ENCODE assay signal across 14 mouse cellular contexts in genomic region chr12:102422623-102423320, GRCm38 (mm10). TPM values are rescaled to one million over a fixed set of nuclear protein-coding genes. Genes with fewer than 3 reads are reported as not detected.
DNase-seq lines count a peak whose midpoint lies in the region; ATAC-seq and TF ChIP-seq lines count a peak whose summit lies in the region.
"Had no signal": no experiment of that assay in that cellular context is flagged by ENCODE, and none has a peak within 500 bp of the region (broad histone marks: within the 10 kb centered on the region; RNA-seq: fewer than 3 reads in every experiment).

No protein-coding gene starts in this region.

- H3K4me2 ChIP-seq in heart, embryonic 12.5 days, result no peak overlapping the region; the same call in 1 of the 2 replicates
- H3K4me2 ChIP-seq in kidney, postnatal 0 days (ENCODE audit: low read length), result no peak overlapping the region
- H3K4me2 ChIP-seq in heart, postnatal 0 days (ENCODE audit: low read depth, low read length), result no peak overlapping the region
- H3K4me2 ChIP-seq: embryonic facial prominence, embryonic 13.5 days; forebrain, embryonic 12.5 days had no signal

- 0 out of 2 replicates have a peak, but pooled peaks have one; percentile 17 for ATAC-seq in heart, embryonic 12.5 days (ENCODE audit: insufficient number of reproducible peaks, low FRiP score)
- ATAC-seq in kidney, postnatal 0 days (replicated peaks; ENCODE audit: low FRiP score, low read depth), result 0 out of 2 replicates have a peak, but pooled peaks have one; percentile 31
- ATAC-seq in heart, postnatal 0 days (ENCODE audit: insufficient read depth, low read depth), result no peak

- no peaks in the 10 kb centered on the region for H3K27me3 ChIP-seq in heart, embryonic 12.5 days (replicated peaks)
- H3K27me3 ChIP-seq in kidney, postnatal 0 days (ENCODE audit: insufficient read depth, low read length), result no peaks in the 10 kb centered on the region
- H3K27me3 ChIP-seq in heart, postnatal 0 days (ENCODE audit: control insufficient read depth, insufficient read depth, low read length), result no peaks in the 10 kb centered on the region
- H3K27me3 ChIP-seq: embryonic facial prominence, embryonic 13.5 days; forebrain, embryonic 12.5 days had no signal

- 67% methylated on average over 11 of the region's 11 CpGs for WGBS in heart, embryonic 12.5 days
- 77% methylated on average over 11 of the region's 11 CpGs for WGBS in kidney, postnatal 0 days
- 63% methylated on average over 11 of the region's 11 CpGs for WGBS in heart, postnatal 0 days

- no peak overlapping the region for H3K9ac ChIP-seq in heart, embryonic 12.5 days
- no peak overlapping the region for H3K9ac ChIP-seq in kidney, postnatal 0 days (ENCODE audit: low read depth, low read length)
- H3K9ac ChIP-seq in heart, postnatal 0 days (replicated peaks; ENCODE audit: low read depth, low read length), result no peak overlapping the region
- H3K9ac ChIP-seq: embryonic facial prominence, embryonic 13.5 days; forebrain, embryonic 12.5 days had no signal

- no peak for DNase-seq in heart, postnatal 4 days
- no peak for DNase-seq in kidney, postnatal 0 days (ENCODE audit: low spot score)
- DNase-seq in kidney, postnatal 14 days, result no peak
- DNase-seq in R1 (ENCODE audit: low read depth, low spot score), result peak; percentile 57
- DNase-seq in heart, postnatal 0 days (ENCODE audit: low spot score), result no peak
- DNase-seq in urinary bladder, postnatal 25 days (ENCODE audit: low spot score), result no peak
- no peak for DNase-seq in adrenal gland, postnatal 36 days
- DNase-seq: adrenal gland, adult 8-10 months; thymus, adult 2 months had no signal

- 0 out of 2 replicates have a peak, but pooled peaks have one; percentile 7 for TF ChIP-seq EP300 in heart, postnatal 0 days (IDR thresholded peaks at IDR 0.05; ENCODE audit: low read depth)

- peak overlapping the region; percentile 86 for H3K27ac ChIP-seq in heart, embryonic 12.5 days (ENCODE audit: poor library complexity, severe bottlenecking)
- H3K27ac ChIP-seq in kidney, postnatal 0 days, result no peak overlapping the region
- peak overlapping the region; percentile 76 for H3K27ac ChIP-seq in heart, postnatal 0 days (ENCODE audit: low read depth)
- H3K27ac ChIP-seq: embryonic facial prominence, embryonic 13.5 days; forebrain, embryonic 12.5 days; midbrain, embryonic 10.5 days had no signal

- peaks cover 55% of the 10 kb centered on the region for H3K4me1 ChIP-seq in heart, embryonic 12.5 days (replicated peaks)
- H3K4me1 ChIP-seq in kidney, postnatal 0 days (replicated peaks; ENCODE audit: insufficient read depth, low read length), result no peaks in the 10 kb centered on the region
- peaks cover 34% of the 10 kb centered on the region for H3K4me1 ChIP-seq in heart, postnatal 0 days (ENCODE audit: control insufficient read depth, insufficient read depth)

- peaks cover 4% of the 10 kb centered on the region for H3K36me3 ChIP-seq in heart, embryonic 12.5 days
- peaks cover 7% of the 10 kb centered on the region; the same call in 1 of the 2 replicates for H3K36me3 ChIP-seq in kidney, postnatal 0 days (ENCODE audit: insufficient read depth, low read length)
- peaks cover 3% of the 10 kb centered on the region; the same call in 1 of the 2 replicates for H3K36me3 ChIP-seq in heart, postnatal 0 days (replicated peaks; ENCODE audit: control insufficient read depth, insufficient read depth, low read length)
- H3K36me3 ChIP-seq: G1E had no signal

- no peak for TF ChIP-seq CTCF in kidney, postnatal 0 days (IDR thresholded peaks at IDR 0.05; ENCODE audit: low read depth)
- TF ChIP-seq CTCF in heart, postnatal 0 days (IDR thresholded peaks at IDR 0.05; ENCODE audit: low read depth), result no peak

- peaks cover 5% of the 10 kb centered on the region; the same call in 1 of the 2 replicates for H3K9me3 ChIP-seq in heart, embryonic 12.5 days (replicated peaks)
- no peaks in the 10 kb centered on the region for H3K9me3 ChIP-seq in kidney, postnatal 0 days (replicated peaks; ENCODE audit: low read length)
- H3K9me3 ChIP-seq in heart, postnatal 0 days (replicated peaks; ENCODE audit: control insufficient read depth, low read length), result no peaks in the 10 kb centered on the region
- H3K9me3 ChIP-seq: embryonic facial prominence, embryonic 13.5 days; forebrain, embryonic 12.5 days; G1E; midbrain, embryonic 10.5 days had no signal

- H3K4me3 ChIP-seq in heart, embryonic 12.5 days, result no peak overlapping the region
- H3K4me3 ChIP-seq in kidney, postnatal 0 days (replicated peaks; ENCODE audit: low read depth, low read length), result no peak overlapping the region
- no peak overlapping the region for H3K4me3 ChIP-seq in heart, postnatal 0 days (ENCODE audit: low read depth, low read length)
- H3K4me3 ChIP-seq: embryonic facial prominence, embryonic 13.5 days; forebrain, embryonic 12.5 days; midbrain, embryonic 10.5 days had no signal

RNA-seq across cellular contexts. Expression of gene Lgmn, which starts 16.8 kb away (rescaled TPM):
- polyA plus RNA-seq in heart, embryonic 12.5 days (2016; fragmentation: Nextera tagmentation; extraction: Ambion mirVana), result 126 and 127 TPM in 2 replicates
- 10 to 100 TPM; 68.9 to 76.9 TPM for total RNA-seq in heart, postnatal 4 days (2021)
- polyA plus RNA-seq in kidney, postnatal 0 days (2015; fragmentation: Nextera tagmentation; extraction: Ambion mirVana), result 286 and 302 TPM in 2 replicates
- total RNA-seq in heart, postnatal 0 days (2014; rRNA removed; ENCODE audit: low replicate concordance), result 97.7 and 118 TPM in 2 replicates
- 94.0 and 96.0 TPM in 2 replicates for polyA plus RNA-seq in heart, postnatal 0 days (2015; fragmentation: Nextera tagmentation; extraction: Ambion mirVana)
- total RNA-seq in adrenal gland, postnatal 36 days (2021), result 100 to 1,000 TPM in 1 of 2 experiments, 10 to 100 TPM in 1; 92.0 to 125 TPM

RNA-seq across cellular contexts. Expression of gene Golga5, which starts 46.2 kb away (rescaled TPM):
- polyA plus RNA-seq in heart, embryonic 12.5 days (2016; fragmentation: Nextera tagmentation; extraction: Ambion mirVana), result 28.8 and 29.0 TPM in 2 replicates
- total RNA-seq in heart, postnatal 4 days (2021), result 10 to 100 TPM; 23.0 to 26.7 TPM
- polyA plus RNA-seq in kidney, postnatal 0 days (2015; fragmentation: Nextera tagmentation; extraction: Ambion mirVana), result 36.4 and 38.7 TPM in 2 replicates
- 17.4 and 17.7 TPM in 2 replicates for total RNA-seq in heart, postnatal 0 days (2014; rRNA removed; ENCODE audit: low replicate concordance)
- 23.5 and 24.0 TPM in 2 replicates for polyA plus RNA-seq in heart, postnatal 0 days (2015; fragmentation: Nextera tagmentation; extraction: Ambion mirVana)
- total RNA-seq in adrenal gland, postnatal 36 days (2021), result 10 to 100 TPM; 40.3 to 42.2 TPM
